Mouse (Mus musculus) kidney, adult 2 months (tissue): ENCODE data around the gene Pxylp1.

ENCODE experiments used
- CTCF ChIP-seq: fragments of 200-500 bp; conservative IDR thresholded peaks from 2 replicates; pipeline ENCODE4 v1.5.1; 2011; ENCODE audit warnings: low read depth, mild to moderate bottlenecking, control low read depth, low read length, moderate library complexity, mixed read lengths; ENCODE audit not compliant: insufficient read depth, insufficient read length
- POLR2A ChIP-seq: fragments of 200-500 bp; IDR thresholded peaks from one replicate; pipeline ENCODE4 v1.6.1; 2011; ENCODE audit warnings: low read depth, low read length, control low read depth

- TF ChIP-seq CTCF: no peak
- TF ChIP-seq POLR2A: no peak
Measured at GRCm38 (mm10) chr9:96849012-96849411, 43.5 kb downstream of the Pxylp1 start.
